29 mouse cellular contexts compared by ENCODE assay signal in genomic region chr4:114500317-114500716, GRCm38 (mm10).
DNase-seq lines count a peak whose midpoint lies in the region; ATAC-seq lines count a peak whose summit lies in the region.
"Had no signal": no experiment of that assay in that cellular context is flagged by ENCODE, and none has a peak within 500 bp of the region (broad histone marks: within the 10 kb centered on the region; RNA-seq: fewer than 3 reads in every experiment).

No protein-coding gene starts in this region.

- H3K27me3 ChIP-seq in heart, embryonic 15.5 days, result peaks cover 15% of the 10 kb centered on the region
- H3K27me3 ChIP-seq in midbrain, embryonic 11.5 days (ENCODE audit: control insufficient read depth, insufficient read depth, low read length), result no peaks in the 10 kb centered on the region
- H3K27me3 ChIP-seq: embryonic facial prominence, embryonic 13.5 days; intestine, embryonic 15.5 days; neural tube, embryonic 13.5 days; Patski; stomach, embryonic 15.5 days had no signal

- H3K9ac ChIP-seq in heart, embryonic 15.5 days, result no peak overlapping the region
- H3K9ac ChIP-seq in midbrain, embryonic 11.5 days (ENCODE audit: low read length), result no peak overlapping the region
- H3K9ac ChIP-seq: embryonic facial prominence, embryonic 13.5 days; intestine, embryonic 15.5 days; liver, embryonic 14.5 days; neural tube, embryonic 13.5 days; stomach, embryonic 15.5 days had no signal

- WGBS in heart, embryonic 15.5 days, result 70% methylated on average over 7 of the region's 7 CpGs
- WGBS in midbrain, embryonic 11.5 days, result 82% methylated on average over 7 of the region's 7 CpGs

- no peaks in the 10 kb centered on the region for H3K9me3 ChIP-seq in heart, embryonic 15.5 days (replicated peaks)
- no peaks in the 10 kb centered on the region for H3K9me3 ChIP-seq in midbrain, embryonic 11.5 days (ENCODE audit: control insufficient read depth, low read length)
- H3K9me3 ChIP-seq: forebrain, embryonic 10.5 days; intestine, embryonic 15.5 days; midbrain, embryonic 10.5 days; neural tube, embryonic 13.5 days; stomach, embryonic 15.5 days had no signal

- peaks cover 27% of the 10 kb centered on the region for H3K4me1 ChIP-seq in heart, embryonic 15.5 days (replicated peaks)
- H3K4me1 ChIP-seq in midbrain, embryonic 11.5 days (ENCODE audit: control insufficient read depth, insufficient read depth, low read length), result peaks cover 8% of the 10 kb centered on the region
- H3K4me1 ChIP-seq: stomach, embryonic 15.5 days had no signal

- H3K4me3 ChIP-seq in heart, embryonic 15.5 days, result no peak overlapping the region
- no peak overlapping the region for H3K4me3 ChIP-seq in midbrain, embryonic 11.5 days (ENCODE audit: low read depth, low read length)
- H3K4me3 ChIP-seq: embryonic facial prominence, embryonic 13.5 days; forebrain, embryonic 10.5 days; intestine, embryonic 15.5 days; midbrain, embryonic 10.5 days; neural tube, embryonic 13.5 days; stomach, embryonic 15.5 days had no signal

- no peak overlapping the region for H3K4me2 ChIP-seq in heart, embryonic 15.5 days
- no peak overlapping the region for H3K4me2 ChIP-seq in midbrain, embryonic 11.5 days
- H3K4me2 ChIP-seq: embryonic facial prominence, embryonic 13.5 days; heart, embryonic 11.5 days; intestine, embryonic 15.5 days; neural tube, embryonic 13.5 days; stomach, embryonic 15.5 days had no signal

- peak overlapping the region; percentile 65; the same call in 1 of the 2 replicates for H3K27ac ChIP-seq in heart, embryonic 15.5 days
- H3K27ac ChIP-seq in midbrain, embryonic 11.5 days (ENCODE audit: low read depth, low read length), result no peak overlapping the region
- H3K27ac ChIP-seq: embryonic facial prominence, embryonic 13.5 days; forebrain, embryonic 10.5 days; intestine, embryonic 15.5 days; liver, embryonic 14.5 days; midbrain, embryonic 10.5 days; neural tube, embryonic 13.5 days; stomach, embryonic 15.5 days had no signal

- no peak for DNase-seq in heart, adult 8-10 months (ENCODE audit: low spot score)
- DNase-seq in kidney, adult 18-20 months, result peak; percentile 28
- peak; percentile 88 for DNase-seq in kidney, adult 9 months
- DNase-seq in kidney, postnatal 14 days, result peak; percentile 42
- no peak for DNase-seq in midbrain, embryonic 11.5 days (ENCODE audit: low spot score, missing footprints)
- no peak for DNase-seq in urinary bladder, adult 18-20 months (ENCODE audit: low spot score in 2 of 2)
- DNase-seq in lung, postnatal 4 days, result no peak
- DNase-seq: adrenal gland, postnatal 10 days; cerebellum, adult 9-10 months; cerebellum, postnatal 36 days; layer of hippocampus, adult 9-11 months; liver; lung, adult 2 months; lung, postnatal 10 days; right cerebral cortex, postnatal 14 days; thymus, postnatal 14 days had no signal

- no peak for ATAC-seq in heart, embryonic 15.5 days (replicated peaks; ENCODE audit: insufficient number of reproducible peaks, insufficient read depth, low FRiP score, low read depth)
- no peak for ATAC-seq in midbrain, embryonic 11.5 days (ENCODE audit: low FRiP score)
- ATAC-seq: forebrain, embryonic 16.5 days; hindbrain, embryonic 16.5 days; intestine, embryonic 15.5 days; midbrain, embryonic 16.5 days; Patski had no signal

- no peaks in the 10 kb centered on the region for H3K36me3 ChIP-seq in heart, embryonic 15.5 days
- H3K36me3 ChIP-seq in midbrain, embryonic 11.5 days (ENCODE audit: control insufficient read depth, insufficient read depth, low read length), result no peaks in the 10 kb centered on the region
- H3K36me3 ChIP-seq: embryonic facial prominence, embryonic 13.5 days; forebrain, embryonic 10.5 days; intestine, embryonic 15.5 days; midbrain, embryonic 10.5 days; neural tube, embryonic 13.5 days; stomach, embryonic 15.5 days had no signal

Comparison
In these comparisons a context has a peak if more than half of its experiments do, and no peak if none do; other contexts are left out.
1. DNase-seq: peak in kidney, adult 18-20 months (single experiment), kidney, adult 9 months (single experiment) and kidney, postnatal 14 days (single experiment); none in heart, adult 8-10 months (single experiment), midbrain, embryonic 11.5 days (single experiment), urinary bladder, adult 18-20 months (0 of 2) and lung, postnatal 4 days (0 of 2).